Mouse (Mus musculus): ENCODE measurements around the gene Ptgfrn.

The Ptgfrn gene

GRCm38 (mm10) chr3:101116431-101117385, 6.6 kb upstream of the Ptgfrn start:
- DNase-seq (ENCODE audit: low spot score) = peak; percentile 72

- no peak for DNase-seq (ENCODE audit: low spot score)
These were observed 2.4 kb upstream of the Ptgfrn start for GRCm38 (mm10) chr3:101112518-101112894.

- DNase-seq (ENCODE audit: low spot score) = no peak
These were observed 1.9 kb upstream of the Ptgfrn start for GRCm38 (mm10) chr3:101111848-101112517.

GRCm38 (mm10) chr3:101111321-101111720, 1.2 kb upstream of the Ptgfrn start:
- no peak for DNase-seq (ENCODE audit: low spot score)

- no peak for DNase-seq (ENCODE audit: low spot score)
These were observed 693 bp upstream of the Ptgfrn start for GRCm38 (mm10) chr3:101110838-101111103.

GRCm38 (mm10) chr3:101109558-101110021, 488 bp downstream of the Ptgfrn start:
- DNase-seq (ENCODE audit: low spot score) = peak; percentile 46

GRCm38 (mm10) chr3:101108848-101109247, 1.2 kb downstream of the Ptgfrn start:
- DNase-seq (ENCODE audit: low spot score) = no peak

- DNase-seq (ENCODE audit: low spot score) = no peak
These were observed 1.8 kb downstream of the Ptgfrn start for GRCm38 (mm10) chr3:101108282-101108681.

- no peak for DNase-seq (ENCODE audit: low spot score)
These were observed 3.8 kb downstream of the Ptgfrn start for GRCm38 (mm10) chr3:101106326-101106725.

GRCm38 (mm10) chr3:101105486-101105885, 4.6 kb downstream of the Ptgfrn start:
- DNase-seq (ENCODE audit: low spot score) = no peak

- DNase-seq (ENCODE audit: low spot score) = peak; percentile 55
These were observed 5.2 kb downstream of the Ptgfrn start for GRCm38 (mm10) chr3:101104883-101105282.

- no peak for DNase-seq (ENCODE audit: low spot score)
These were observed 6.3 kb downstream of the Ptgfrn start for GRCm38 (mm10) chr3:101103770-101104169.

GRCm38 (mm10) chr3:101102106-101102505, 8.0 kb downstream of the Ptgfrn start:
- no peak for DNase-seq (ENCODE audit: low spot score)

- DNase-seq (ENCODE audit: low spot score) = no peak
These were observed 8.9 kb downstream of the Ptgfrn start for GRCm38 (mm10) chr3:101101184-101101583.

- no peak for DNase-seq (ENCODE audit: low spot score)
These were observed 10.2 kb downstream of the Ptgfrn start for GRCm38 (mm10) chr3:101099701-101100357.

- peak; percentile 61 for DNase-seq (ENCODE audit: low spot score)
These were observed 12.0 kb downstream of the Ptgfrn start for GRCm38 (mm10) chr3:101098073-101098472.

GRCm38 (mm10) chr3:101097146-101097800, 12.8 kb downstream of the Ptgfrn start:
- DNase-seq (ENCODE audit: low spot score) = no peak

- no peak for DNase-seq (ENCODE audit: low spot score)
These were observed 14.2 kb downstream of the Ptgfrn start for GRCm38 (mm10) chr3:101095761-101096449.

- DNase-seq (ENCODE audit: low spot score) = no peak
These were observed 17.9 kb downstream of the Ptgfrn start for GRCm38 (mm10) chr3:101092202-101092601.

- no peak for DNase-seq (ENCODE audit: low spot score)
These were observed 23.3 kb downstream of the Ptgfrn start for GRCm38 (mm10) chr3:101086584-101087445.

- no peak for DNase-seq (ENCODE audit: low spot score)
These were observed 29.2 kb downstream of the Ptgfrn start for GRCm38 (mm10) chr3:101080925-101081324.
